Mouse (Mus musculus) adrenal gland, adult 2 months (tissue): ENCODE results near the gene Gtf2h1. TPM values are rescaled to one million over a fixed set of nuclear protein-coding genes. Genes with fewer than 3 reads are reported as not detected.
"Not testable (repeated sequence)": the region's sequence is repeated elsewhere in the genome, so short reads cannot be mapped to it uniquely, and the experiment has no call there.

Experiments
- DNase-seq: peaks from one replicate; pipeline ENCODE4 v3.0.0; 2021
- long read RNA-seq: library from polyadenylated mRNA; stranded (forward); transcript quantifications from one replicate; pipeline ENCODE4 v2.0.0, GENCODE M21; 2021
- polyA plus RNA-seq: library from polyadenylated mRNA; depleted of rRNA; stranded (reverse); fragments of >200 nt; gene quantifications from 2 replicates; pipeline ENCODE4 v1.2.3, GENCODE M21; 2012; rRNA removed
- total RNA-seq, 2 experiments: library from RNA; stranded (reverse); gene quantifications; 2 replicates each; pipeline ENCODE4 v1.2.3; 2021

Gtf2h1 gene
- total RNA-seq = 10 to 100 TPM; 30.4 to 46.7 TPM
- 4.9 and 8.5 TPM in 2 replicates for polyA plus RNA-seq
- long read RNA-seq, transcript Gtf2h1-201 (15 exons, 2,736 nt) = major isoform, 22 of 25 reads
- long read RNA-seq, partial matches to known transcripts = 1 of 25 reads
- long read RNA-seq, other reads (novel, unspliced or antisense) = 2 of 25 reads

DNA sequence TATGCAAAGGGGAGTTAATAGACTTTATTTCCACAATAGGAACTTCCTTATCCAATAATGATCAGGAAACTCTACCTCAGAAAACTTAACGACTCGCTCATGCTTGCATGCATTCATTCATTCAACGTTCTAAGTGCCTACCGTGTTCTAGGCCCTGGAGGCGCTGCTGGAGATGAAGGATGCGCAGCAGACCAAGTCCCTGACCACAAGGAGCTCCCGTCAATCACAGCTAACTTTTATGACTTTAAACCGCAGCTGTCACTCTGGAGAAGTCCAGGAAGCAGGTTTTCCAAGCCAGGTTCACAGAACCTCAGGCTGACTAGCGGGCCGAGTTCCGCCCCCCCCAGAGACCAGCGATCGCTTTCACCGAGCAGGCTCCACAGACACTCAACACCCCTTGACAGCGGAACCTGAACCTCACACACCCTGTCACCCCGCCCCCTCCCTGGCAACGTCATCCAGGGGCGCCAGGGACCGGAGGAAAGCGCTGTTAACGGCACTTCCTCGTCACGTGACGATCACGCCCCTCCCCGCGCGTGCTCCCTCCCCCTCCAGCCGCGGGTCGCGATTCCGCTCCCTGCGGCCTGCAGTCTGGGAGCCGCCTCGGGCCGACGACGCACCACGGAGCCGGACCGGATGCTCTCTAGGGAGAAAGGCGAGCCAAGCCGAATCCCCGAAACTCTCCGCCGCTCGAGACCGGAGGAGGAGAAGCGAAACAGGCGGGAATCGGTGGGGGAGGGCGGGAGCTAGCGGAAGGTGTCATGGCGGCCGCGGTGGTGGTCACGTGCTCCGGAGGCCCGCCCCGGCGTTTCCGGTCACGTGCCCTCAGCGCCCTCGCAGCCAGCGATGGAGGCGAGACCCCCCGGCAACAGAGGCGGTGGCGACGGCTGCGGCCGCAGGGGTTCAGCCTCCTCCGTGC is at the start of gene Gtf2h1, which contains the start of gene Hps5:
Gene Gtf2h1, plus strand, starts transcription at position 817 of the 919 bp plus-strand sequence.
Gene Hps5, minus strand, starts transcription at position 778 of the 919 bp plus-strand sequence.
- DNase-seq = peak; percentile 99

DNA sequence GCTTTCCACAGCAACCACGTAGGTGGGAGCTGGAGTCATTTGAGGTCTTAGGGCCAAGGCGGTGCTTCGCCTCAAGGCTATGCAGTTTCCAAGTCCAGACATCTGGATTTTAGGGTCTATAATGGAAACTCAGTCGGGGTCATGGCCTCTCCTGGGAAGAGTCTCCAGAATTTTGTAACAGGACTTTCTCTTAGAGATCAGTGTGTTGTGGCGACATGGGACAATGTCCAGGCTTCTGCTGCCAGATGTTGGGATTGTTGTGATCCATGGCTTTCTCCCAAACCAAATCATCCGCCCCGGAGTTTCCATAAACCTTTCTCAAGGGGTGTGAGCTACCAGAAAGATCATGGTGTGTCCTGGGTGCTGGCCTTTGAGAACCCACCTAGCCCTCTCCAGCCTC is 49.5 kb upstream of the Gtf2h1 start:
- DNase-seq = peak; percentile 21

DNA sequence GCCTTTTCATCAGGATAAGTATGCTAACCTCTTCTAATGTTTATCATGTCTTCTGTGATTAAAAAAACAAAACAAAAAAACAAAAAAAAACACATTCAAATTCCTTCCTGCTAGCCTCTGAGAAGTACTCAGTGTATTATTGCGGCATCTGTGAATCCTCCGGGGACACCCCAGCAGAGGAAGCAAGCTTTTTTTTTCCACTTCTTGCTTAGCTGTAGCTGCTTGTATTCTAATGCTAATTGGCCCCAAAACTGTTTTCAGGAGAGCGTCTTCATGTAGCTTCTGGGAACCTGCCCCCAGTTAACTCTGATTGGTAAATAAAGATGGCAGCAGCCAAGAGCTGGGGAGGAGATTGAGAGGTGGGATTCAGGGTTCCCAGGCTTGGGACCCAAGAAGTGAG is 47.4 kb upstream of the Gtf2h1 start:
- no peak for DNase-seq

DNA sequence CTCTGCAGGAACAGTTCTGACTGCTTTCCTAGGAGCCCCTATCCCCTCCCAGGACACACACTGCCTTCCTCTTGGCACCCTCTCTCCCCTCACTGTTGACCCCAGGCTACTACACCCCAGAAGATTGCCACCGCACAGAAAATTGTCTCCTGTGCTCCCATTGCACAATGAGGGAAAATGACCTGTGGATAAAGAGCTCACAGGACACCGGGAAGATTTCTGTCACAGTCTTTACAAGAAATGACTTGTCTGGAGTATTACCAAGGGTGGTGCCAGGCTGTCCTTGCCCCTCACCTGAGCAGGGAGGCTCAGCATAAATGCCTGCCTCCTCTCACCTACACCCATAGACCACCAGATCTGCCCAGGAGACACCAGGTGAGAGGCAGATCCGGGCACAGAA is 44.4 kb upstream of the Gtf2h1 start, which contains the start of gene Saa2:
Gene Saa2, plus strand, starts transcription at position 301 of the 400 bp plus-strand sequence.
- no peak for DNase-seq

DNA sequence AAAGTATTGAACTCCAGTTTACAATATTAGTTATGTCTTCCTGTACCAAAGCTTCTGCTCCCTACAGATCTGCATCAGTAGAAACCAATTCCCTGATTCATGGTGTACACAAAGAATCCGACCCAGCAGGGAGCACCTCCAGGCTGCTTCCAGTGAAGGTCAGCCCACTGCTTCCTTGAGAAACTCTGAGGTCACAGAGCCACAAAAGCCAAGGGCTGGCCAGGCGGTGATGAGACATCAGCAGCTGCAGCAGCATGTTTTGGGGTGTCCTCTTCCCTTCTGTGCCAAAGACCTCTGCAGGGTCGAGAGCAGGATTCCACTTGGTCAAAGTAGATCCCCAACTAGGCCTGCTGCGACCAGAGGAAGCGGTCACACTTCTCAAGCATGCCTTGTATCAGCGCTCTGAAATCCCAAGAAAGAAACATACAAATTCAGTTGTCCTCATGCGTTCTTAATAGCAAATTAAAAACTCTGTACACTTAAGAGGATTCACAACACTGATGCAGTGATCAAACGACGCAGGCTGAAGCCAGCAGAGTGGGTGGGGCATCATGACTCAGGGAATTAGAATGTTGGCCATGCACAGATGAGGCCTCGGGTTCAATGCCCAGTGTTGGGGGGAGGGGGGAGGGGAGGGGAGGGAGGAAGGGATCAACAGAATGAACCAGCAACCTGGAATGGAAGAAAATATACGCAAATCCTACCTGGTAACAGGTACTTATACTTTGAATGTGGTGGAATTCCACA is 34.7 kb upstream of the Gtf2h1 start:
- peak; percentile 48 for DNase-seq

DNA sequence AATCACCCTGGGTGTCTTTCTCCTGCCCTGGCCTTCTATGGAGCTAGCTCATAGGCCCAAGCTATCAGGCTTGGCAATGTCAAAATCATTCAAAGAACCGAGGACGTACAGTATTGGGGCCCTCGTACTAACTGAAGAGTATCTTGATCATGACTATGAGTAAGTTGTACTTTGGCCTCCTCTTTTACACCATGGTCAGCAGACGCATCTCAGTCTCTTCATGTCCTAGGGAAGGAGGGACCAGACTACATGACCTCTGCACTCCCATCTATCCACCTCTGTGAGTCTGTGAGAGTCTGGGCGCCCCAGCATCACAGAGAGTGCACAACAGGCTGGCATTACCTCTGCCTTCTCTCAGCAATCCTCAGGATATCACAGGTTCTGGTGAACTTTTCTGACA is 33.3 kb upstream of the Gtf2h1 start:
- DNase-seq = no peak

DNA sequence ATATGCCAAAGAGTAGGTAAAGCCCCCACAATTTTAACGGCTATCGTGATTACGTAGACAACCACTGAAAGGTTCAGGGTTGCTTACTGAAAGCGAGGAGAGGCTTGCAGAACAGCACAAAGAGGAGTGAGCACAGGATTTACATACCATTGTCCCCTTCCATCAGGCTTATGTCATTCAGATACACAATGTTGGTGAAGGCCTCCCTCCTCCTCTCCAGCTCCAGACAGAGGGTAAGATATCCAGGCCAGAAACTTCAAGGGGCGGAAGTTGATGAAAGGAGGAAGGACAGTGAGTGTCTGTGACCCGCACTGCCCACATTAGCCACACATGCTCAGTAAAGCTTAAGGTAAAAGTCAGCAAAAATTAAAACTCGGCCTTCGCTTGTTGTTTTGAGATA is 31.2 kb upstream of the Gtf2h1 start:
- DNase-seq = no peak

DNA sequence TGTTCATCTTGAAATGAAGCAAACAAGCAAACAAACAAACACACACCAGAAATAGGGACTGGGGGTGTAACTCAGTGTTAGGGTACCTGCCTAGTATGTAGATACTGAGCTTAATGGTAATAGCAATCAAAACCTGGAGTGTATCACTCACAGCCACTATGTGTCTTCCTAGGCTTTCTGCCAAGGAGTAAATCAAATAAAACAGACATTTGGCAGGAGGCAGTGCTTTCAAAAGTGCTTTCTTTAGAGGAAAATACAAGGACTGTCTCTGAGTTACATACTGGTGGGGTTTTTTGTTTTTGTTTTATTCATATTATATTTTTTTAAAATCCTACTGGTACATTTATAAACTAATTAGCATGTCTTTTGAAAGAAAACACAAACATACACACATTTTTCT is 28.5 kb upstream of the Gtf2h1 start:
- DNase-seq = no peak

DNA sequence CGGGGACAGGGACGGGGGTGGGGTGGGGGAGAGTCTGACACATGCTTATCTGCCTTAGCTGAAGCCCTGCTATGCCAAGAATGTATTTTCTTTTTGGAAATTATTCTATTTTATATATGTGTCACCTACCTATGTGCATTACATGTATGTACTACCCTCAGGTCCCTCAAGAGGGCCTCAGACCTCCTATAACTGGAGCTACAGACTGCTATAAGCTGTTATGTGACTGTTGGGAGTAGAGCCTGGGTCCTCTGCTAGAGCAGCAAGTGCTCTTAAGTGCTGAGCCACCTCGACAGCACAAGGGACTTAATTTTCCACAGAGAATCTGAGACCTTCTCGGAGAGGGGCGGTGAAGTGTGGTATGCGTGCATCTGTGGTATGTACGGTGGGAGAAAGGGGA is 27.5 kb upstream of the Gtf2h1 start:
- no peak for DNase-seq

DNA sequence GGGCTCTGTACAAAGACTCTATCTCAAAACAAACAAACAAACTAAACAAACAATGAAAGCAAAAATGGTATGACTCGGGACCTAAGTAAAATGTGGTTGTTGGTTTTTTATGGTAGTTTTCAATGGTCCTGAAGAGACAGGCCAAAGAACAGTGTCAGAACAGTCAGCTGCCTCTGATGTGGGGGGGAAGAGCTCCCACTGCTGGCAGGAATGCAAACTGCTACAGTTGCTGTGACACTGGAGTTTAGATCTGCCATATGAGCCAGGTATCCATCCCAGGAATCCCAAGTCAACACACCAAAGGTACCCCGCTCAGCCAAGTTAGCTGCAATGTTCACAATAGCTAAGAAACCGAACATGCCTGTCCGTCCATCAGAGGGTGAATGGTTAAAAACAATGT is 25.2 kb upstream of the Gtf2h1 start:
- DNase-seq = peak; percentile 45

DNA sequence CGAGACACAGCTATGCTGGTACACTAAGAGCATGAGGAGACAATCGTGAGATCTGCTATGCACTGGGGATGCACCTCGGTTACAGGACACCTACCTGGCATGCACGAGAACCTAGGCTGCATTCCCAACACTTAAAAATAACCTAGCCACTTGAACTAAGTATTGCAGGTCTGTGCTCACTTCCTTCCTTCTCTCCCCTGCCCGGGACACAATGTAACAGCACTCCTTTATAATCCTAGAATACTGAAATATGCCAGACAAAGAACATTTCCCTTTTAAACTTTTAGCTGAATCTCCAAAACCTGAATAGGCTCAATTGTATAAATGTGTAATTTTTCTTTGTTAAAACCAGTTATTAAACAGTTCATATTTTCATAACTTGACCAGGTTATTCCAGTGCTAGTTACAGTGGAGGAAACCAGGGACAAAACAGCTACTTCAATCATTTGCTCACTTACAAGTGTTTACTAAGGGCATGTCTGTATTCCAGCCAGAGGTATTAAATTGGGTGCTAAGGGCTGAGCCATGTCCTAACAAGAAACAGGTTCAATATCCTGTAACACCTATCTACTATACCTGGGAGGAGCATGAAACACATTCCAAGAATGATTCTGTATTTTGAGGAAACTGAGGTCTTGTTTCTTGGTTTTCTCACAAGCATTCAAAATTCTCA is 6.6 kb upstream of the Gtf2h1 start:
- DNase-seq = no peak

DNA sequence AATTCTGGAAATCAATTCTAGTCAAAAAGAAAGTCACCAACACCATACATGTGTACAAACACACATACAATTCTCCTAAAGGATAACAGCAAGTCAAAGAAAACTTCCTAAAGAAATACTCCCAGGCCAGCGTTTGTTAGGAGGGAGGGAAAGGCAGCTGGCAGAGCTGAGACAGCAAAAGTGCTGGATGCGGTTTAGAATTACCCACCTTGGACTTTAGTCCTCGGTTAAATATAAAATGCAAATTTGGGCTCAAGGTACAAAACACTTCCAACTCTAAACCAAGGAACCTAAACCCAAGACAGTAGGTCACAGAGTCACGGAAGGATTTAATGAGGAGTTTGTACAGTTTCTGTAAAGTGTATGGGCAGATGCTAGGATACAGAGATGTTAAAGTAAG is 2.0 kb upstream of the Gtf2h1 start:
- DNase-seq = no peak

DNA sequence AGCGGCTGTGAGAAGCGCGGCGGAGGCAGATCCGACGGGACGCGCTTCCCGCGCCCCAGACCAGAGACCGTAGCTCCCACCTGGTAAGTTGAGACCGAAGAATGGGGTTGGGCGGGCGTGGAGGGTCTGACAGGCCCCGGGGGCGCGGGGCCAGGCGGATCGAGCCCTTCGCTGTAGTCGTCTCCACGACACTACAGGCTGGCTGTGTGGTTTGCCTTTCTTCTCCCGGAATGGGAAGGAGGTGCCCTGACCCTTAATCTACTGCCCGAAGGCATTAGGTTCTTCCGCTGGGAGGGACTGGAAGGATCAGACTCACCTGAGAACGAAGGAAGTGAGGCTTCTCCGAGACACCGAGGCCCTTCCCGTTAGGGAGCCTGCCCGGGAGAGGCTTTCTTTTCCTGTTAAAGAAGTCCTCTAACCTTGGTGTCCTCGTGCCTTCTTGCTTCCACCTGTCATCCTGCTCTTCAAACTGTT is 340 bp downstream of the Gtf2h1 start:
- no peak for DNase-seq

DNA sequence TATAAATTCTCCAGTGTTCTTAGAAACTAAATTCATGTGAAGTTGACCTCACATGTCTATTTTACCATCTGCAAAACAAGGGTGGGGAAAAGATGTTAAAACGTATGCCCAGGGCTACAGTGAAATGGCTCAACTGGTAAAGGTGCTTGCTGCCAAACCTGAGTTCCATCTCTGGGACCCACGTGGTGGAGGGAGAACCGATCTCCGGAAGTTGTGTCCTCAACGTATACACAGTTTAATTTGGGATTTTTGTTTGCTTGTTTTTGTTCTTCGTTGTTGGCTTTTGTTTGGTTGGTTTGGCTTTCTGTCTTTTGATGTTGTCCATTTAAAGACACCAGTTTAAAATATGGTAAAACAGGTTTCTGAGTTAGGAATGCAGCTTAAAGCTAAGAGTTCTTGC is 876 bp downstream of the Gtf2h1 start:
- no peak for DNase-seq

DNA sequence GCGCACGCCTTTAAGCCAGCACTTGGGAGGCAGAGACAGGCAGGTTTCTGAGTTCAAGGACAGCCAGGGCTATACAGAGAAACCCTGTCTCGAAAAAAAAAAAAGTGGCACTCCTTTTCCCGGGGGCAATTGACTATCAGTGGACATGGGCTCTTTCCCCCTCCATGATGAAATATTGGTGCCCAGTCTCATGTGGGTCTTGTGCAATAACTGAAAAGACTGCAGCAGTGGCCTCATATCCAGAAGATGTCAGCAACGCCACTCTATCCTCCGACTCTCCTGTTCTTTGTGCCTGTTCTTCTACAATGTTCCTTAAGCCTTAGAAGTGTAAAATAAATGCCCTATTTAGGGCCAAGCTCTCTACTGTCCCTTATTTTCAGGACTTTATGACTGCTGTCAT is 14.4 kb downstream of the Gtf2h1 start:
- no peak for DNase-seq

DNA sequence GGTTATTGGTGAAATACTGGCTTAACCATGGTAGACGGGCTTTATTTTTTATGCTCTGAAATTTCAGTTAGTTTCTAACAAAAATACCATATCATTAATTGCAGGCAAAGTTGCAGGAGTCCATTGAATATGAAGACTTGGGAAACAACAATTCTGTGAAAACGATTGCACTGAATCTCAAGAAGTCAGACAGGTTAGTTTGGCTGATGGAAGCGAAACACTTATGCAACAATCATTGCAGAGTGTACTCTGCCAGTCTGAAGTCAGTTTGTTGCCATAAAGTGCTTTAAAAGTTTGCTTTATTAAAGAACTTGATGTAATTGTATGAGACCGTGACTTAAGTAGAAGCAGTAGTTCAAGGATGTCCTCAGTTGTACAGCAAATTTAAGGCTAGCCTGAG is 18.1 kb downstream of the Gtf2h1 start:
- DNase-seq = no peak

DNA sequence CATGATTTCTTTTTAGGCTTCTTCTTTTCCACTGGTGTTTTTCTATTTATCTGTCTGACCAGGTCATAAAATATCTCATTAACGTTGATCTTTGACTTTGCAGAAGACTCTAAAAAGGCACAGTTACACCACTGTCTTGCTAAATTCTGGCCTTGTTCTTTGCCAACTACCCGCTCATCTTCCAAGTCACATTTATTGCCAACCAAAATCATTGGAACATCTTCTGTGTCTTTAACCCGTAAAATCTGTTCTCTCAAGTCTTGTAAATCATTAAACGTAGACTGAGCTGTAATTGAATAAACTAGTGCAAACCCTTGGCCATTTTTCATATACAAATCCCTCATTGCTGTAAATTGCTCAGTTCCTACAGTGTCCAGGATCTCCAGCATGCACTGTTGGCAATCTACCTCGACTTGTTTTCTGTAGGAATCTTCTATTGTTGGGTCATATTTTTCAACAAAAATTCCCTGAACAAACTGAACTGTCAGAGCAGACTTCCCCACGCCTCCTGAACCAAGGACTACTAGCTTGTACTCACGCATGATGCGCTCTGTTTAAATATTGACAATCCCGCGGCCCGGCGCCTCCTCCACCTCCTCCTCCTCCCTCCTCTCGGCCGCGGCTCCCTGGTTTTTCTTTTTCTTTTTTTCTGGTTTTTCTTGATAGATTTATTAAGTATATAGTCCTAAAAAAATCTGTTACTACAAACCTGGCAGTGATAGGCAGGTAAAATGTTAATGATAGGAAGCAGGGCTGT is 25.2 kb downstream of the Gtf2h1 start:
- not testable (repeated sequence) for DNase-seq

DNA sequence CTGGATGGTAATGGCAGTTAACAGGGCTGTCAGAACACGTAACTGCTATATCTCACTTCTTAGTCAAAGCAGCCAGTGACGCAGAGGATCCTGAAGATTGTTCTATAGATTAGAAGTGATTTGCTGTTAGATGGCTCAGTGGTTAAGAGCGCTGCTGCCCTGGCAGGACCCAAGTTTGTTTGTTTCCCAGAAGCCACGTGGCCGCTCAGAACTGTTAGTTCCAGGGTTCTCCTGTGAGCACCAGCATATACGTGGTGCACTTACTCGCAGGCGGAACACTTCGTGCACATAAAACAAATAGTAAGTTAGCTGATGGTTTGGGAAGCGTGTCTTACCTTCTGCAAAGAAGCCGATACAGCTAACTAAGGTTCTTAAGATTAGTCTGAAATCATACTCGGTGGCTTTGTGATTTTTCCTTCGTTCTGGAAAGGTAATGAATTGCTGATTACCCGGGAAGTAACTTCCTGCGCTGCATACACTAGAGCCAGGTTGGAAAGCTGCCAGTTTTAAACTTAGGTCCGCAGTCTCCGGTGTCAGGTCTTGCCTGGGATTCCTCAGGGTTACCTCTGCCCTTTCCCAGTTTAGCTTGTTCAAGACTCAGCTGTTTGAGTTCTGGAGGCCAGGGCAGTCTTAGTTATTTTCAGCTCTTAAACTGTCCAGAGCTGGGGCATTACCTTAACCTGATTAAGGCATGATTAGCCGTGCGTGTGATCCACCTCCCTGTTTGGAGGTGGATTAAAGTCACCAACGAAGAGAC is 31.3 kb downstream of the Gtf2h1 start:
- DNase-seq = no peak

DNA sequence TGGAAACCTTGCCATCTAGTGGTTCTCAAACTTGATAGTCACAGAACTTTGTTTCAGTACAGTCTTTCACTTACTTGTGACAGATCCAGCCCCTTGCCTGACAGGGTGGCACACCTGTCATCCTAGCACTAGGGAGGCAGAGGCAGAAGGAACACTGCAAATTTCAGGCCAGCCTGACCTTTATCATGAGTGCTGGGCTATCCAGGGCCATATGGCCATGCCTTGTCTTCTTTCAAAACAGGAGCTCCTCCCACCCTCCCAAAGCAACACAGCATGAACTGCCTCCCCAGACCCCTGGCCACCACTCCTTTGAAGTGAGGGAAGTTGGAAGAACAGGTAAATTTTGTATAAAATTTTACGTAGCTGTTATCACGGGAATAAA is 31.9 kb downstream of the Gtf2h1 start:
- no peak for DNase-seq

DNA sequence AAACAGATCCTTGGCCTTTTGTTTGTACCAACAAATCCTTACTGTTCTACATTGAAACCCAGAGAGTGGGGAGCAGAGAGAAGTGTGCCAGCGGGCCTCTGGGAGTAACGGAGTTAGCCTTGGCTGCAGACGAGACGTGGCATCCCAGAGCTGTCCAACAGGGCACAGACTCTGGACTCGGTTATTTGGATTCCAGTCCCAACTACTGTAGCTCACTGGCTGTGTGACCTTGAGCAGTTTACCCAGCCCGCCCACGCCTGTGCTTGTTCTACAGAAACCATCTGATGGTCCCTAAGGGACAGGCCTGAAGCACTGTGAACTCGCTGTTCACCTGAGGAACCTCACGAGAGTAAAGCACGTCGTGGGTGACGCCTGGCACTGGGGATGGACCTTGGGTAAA is 34.0 kb downstream of the Gtf2h1 start:
- peak; percentile 55 for DNase-seq
